Mouse (Mus musculus) hindlimb bud, embryonic 11.5 days (tissue): ENCODE measurements around the gene Resf1.
"Not testable (repeated sequence)": the region's sequence is repeated elsewhere in the genome, so short reads cannot be mapped to it uniquely, and the experiment has no call there.

Experiments used
- DNase-seq: peaks from one replicate; pipeline ENCODE4 v3.0.0-alpha.2; 2012; ENCODE audit warnings: low read depth, low spot score; ENCODE audit errors: extremely low spot score

Gene Resf1

GRCm38 (mm10) chr6:149343802-149344201 is 34.6 kb downstream of the Resf1 start:
- no peak for DNase-seq

GRCm38 (mm10) chr6:149344372-149344771 is 35.2 kb downstream of the Resf1 start:
- DNase-seq: no peak

GRCm38 (mm10) chr6:149348211-149348610 is 39.0 kb downstream of the Resf1 start:
- DNase-seq: not testable (repeated sequence)

GRCm38 (mm10) chr6:149354826-149355495 is 45.7 kb downstream of the Resf1 start:
- no peak for DNase-seq

GRCm38 (mm10) chr6:149355799-149356198 is 46.6 kb downstream of the Resf1 start:
- DNase-seq: not testable (repeated sequence)

GRCm38 (mm10) chr6:149357155-149357554 is 47.9 kb downstream of the Resf1 start:
- DNase-seq: no peak

GRCm38 (mm10) chr6:149362533-149362932 is 53.3 kb downstream of the Resf1 start:
- DNase-seq: not testable (repeated sequence)

- not testable (repeated sequence) for DNase-seq
These were observed 56.8 kb downstream of the Resf1 start for GRCm38 (mm10) chr6:149365975-149366374.

GRCm38 (mm10) chr6:149366403-149366802 is 57.2 kb downstream of the Resf1 start:
- DNase-seq: no peak

- no peak for DNase-seq
These were observed 65.8 kb downstream of the Resf1 start for GRCm38 (mm10) chr6:149374986-149375457.

- DNase-seq: no peak
These were observed 74.3 kb downstream of the Resf1 start for GRCm38 (mm10) chr6:149383531-149383930.
